Mouse (Mus musculus) limb, embryonic 11.5 days (tissue): ENCODE measurements around the gene Ush1g. TPM values are rescaled to one million over a fixed set of nuclear protein-coding genes. Genes with fewer than 3 reads are reported as not detected.

ENCODE experiments used
- ATAC-seq: fragments of 200-750 bp; cut with Nextera tagmentation; 2 replicates; pipeline ENCODE4 v1.8.0; 2017; ENCODE audit warnings: low read depth; ENCODE audit not compliant: insufficient number of reproducible peaks, low FRiP score, low TSS enrichment
- DNase-seq: peaks from one replicate; pipeline ENCODE4 v3.0.0-alpha.2; 2015; ENCODE audit warnings: low spot score
- H3K27ac ChIP-seq: fragments of 300-500 bp; sonication (generic); replicated peaks from 2 replicates; pipeline ENCODE4 v1.5.1; 2014; ENCODE audit warnings: low read depth, mild to moderate bottlenecking, low read length
- H3K27me3 ChIP-seq: fragments of 300-500 bp; sonication (generic); 2 replicates; pipeline ENCODE4 v1.6.1; 2014; ENCODE audit warnings: mild to moderate bottlenecking, low read length, mixed read lengths; ENCODE audit not compliant: control insufficient read depth, insufficient read depth
- H3K36me3 ChIP-seq: fragments of 300-500 bp; sonication (generic); 2 replicates; pipeline ENCODE4 v1.6.1; 2014; ENCODE audit warnings: mild to moderate bottlenecking, low read length, moderate library complexity, mixed read lengths; ENCODE audit not compliant: control insufficient read depth, insufficient read depth
- H3K4me1 ChIP-seq: fragments of 300-500 bp; sonication (generic); 2 replicates; pipeline ENCODE4 v1.6.1; 2014; ENCODE audit warnings: low read length, mixed read lengths; ENCODE audit not compliant: control insufficient read depth, insufficient read depth
- H3K4me2 ChIP-seq: fragments of 300-500 bp; sonication (generic); 2 replicates; pipeline ENCODE4 v1.6.1; 2014; ENCODE audit warnings: low read depth, mild to moderate bottlenecking, moderate library complexity; ENCODE audit not compliant: severe bottlenecking
- H3K4me3 ChIP-seq: fragments of 300-500 bp; sonication (generic); 2 replicates; pipeline ENCODE4 v1.5.1; 2014; ENCODE audit warnings: low read depth, low read length
- H3K9ac ChIP-seq: fragments of 300-500 bp; sonication (generic); 2 replicates; pipeline ENCODE4 v1.6.1; 2014; ENCODE audit warnings: mild to moderate bottlenecking, low read length
- H3K9me3 ChIP-seq: fragments of 300-500 bp; sonication (generic); 2 replicates; pipeline ENCODE4 v1.6.1; 2016; ENCODE audit warnings: low read length; ENCODE audit not compliant: control insufficient read depth
- WGBS: fragments of 180-500 bp; shearing (Covaris S2); extraction: QIAGEN DNeasy Blood & Tissue Kit; methylation state at CpG from one replicate; pipeline ENCODE4 v1.1.7; 2014; 5-methylcytosine and 5-hydroxymethylcytosine counted together
- polyA plus RNA-seq: library from polyadenylated mRNA; unstranded; fragments of >200 nt; fragmentation: Nextera tagmentation; extraction: Ambion mirVana; gene quantifications from 2 replicates; pipeline ENCODE4 v1.2.1, GENCODE M21; 2014

Gene Ush1g
- polyA plus RNA-seq, 1 experiment from 2014 or later, result not detected

GRCm38 (mm10) chr11:115359293-115359692, 37.5 kb upstream of the Ush1g start:
- 72% methylated on average over 3 of the region's 3 CpGs for WGBS
- Histone ChIP-seq H3K4me3 (no peak overlapping the region), H3K27ac (no peak overlapping the region), H3K9ac (no peak overlapping the region), H3K4me2 (no peak overlapping the region), H3K27me3 (no peaks in the 10 kb centered on the region), H3K4me1 (0 out of 2 replicates have a peak, but pooled peaks cover 2% of the 10 kb centered on the region), H3K36me3 (no peaks in the 10 kb centered on the region), H3K9me3 (no peaks in the 10 kb centered on the region)
- DNase-seq (no peak), ATAC-seq (no peak)

DNA sequence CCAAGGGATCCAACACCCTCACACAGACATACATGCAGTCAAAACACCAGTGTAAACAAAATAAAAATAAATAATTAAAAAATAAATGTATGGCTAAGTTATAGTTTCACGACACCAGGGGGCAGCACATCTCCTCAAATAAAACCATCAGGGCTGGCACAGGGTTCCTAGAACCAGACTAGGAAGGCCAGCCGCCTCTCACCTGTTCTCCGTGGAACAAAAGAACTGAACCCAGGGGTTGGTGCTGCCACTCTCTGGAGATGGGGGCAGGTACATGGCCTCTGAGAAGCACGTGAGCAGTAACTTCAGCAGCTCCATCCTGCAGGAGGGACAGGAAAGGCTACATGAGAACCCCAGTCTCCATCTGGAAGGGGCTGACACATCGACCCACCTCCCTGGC, 36.6 kb upstream of the Ush1g start:
- Histone ChIP-seq H3K36me3 (no peaks in the 10 kb centered on the region), H3K27me3 (no peaks in the 10 kb centered on the region), H3K4me1 (0 out of 2 replicates have a peak, but pooled peaks cover 2% of the 10 kb centered on the region), H3K4me3 (no peak overlapping the region), H3K27ac (no peak overlapping the region), H3K4me2 (no peak overlapping the region), H3K9me3 (no peaks in the 10 kb centered on the region), H3K9ac (0 out of 2 replicates have a peak overlapping the region, but pooled peaks have one; percentile 34)
- DNase-seq (peak; percentile 83), ATAC-seq (0 out of 2 replicates have a peak, but pooled peaks have one; percentile 36)
- WGBS, result 18% methylated on average over 5 of the region's 5 CpGs

DNA sequence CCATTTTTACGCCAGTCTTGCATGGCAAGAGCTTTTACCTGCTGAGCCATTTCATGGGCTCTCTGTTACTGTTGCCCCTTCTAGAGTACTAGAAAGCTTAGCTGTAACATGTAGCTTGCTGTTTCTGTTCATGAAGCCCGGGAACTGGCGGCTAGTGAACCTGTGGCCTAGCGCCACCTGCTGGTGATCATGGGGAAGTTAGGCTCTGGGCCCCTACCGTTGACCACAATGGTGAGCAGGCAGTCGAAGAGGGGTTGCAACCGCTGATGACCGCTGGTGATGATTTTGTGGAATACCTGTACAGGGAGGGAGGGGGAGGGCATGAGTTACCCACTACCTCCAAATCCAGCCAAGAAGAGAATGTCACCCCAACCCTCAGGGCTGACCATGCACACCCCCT, 32.3 kb upstream of the Ush1g start:
- WGBS, result 8% methylated on average over 8 of the region's 8 CpGs
- Histone ChIP-seq H3K27me3 (no peaks in the 10 kb centered on the region), H3K9me3 (no peaks in the 10 kb centered on the region), H3K36me3 (no peaks in the 10 kb centered on the region), H3K4me3 (no peak overlapping the region), H3K4me2 (no peak overlapping the region), H3K27ac (no peak overlapping the region), H3K4me1 (0 out of 2 replicates have a peak, but pooled peaks cover 2% of the 10 kb centered on the region), H3K9ac (no peak overlapping the region)
- ATAC-seq (peak; percentile 26; the same call in 1 of the 2 replicates), DNase-seq (peak; percentile 92)

GRCm38 (mm10) chr11:115353375-115353774, 31.5 kb upstream of the Ush1g start:
- 90% methylated on average over 5 of the region's 5 CpGs for WGBS
- Histone ChIP-seq H3K4me1 (peaks cover 2% of the 10 kb centered on the region; the same call in 1 of the 2 replicates), H3K4me2 (no peak overlapping the region), H3K27ac (no peak overlapping the region), H3K4me3 (no peak overlapping the region), H3K36me3 (no peaks in the 10 kb centered on the region), H3K27me3 (no peaks in the 10 kb centered on the region), H3K9ac (no peak overlapping the region), H3K9me3 (no peaks in the 10 kb centered on the region)
- ATAC-seq (no peak), DNase-seq (no peak)

DNA sequence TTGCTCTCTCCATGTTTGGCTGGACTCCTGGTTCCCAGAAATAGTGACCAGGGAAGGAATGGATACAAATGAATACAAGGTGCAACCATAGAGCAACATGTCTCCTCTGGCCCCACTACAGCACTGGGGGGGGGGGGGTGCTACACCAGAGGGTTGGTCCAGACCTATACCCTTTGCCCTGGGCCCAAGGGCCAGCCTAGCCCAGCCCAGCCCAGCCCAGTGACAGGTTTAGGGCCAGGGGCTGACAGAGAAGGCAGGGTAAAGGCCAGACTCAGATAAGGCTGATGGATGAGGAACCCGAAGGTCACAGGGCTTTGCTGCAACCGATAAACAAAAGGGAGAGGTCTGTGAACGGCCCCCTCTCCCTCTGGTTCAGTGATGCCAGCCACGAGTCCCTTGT, 28.1 kb upstream of the Ush1g start:
- no peaks in the 10 kb centered on the region for H3K27me3 ChIP-seq

DNA sequence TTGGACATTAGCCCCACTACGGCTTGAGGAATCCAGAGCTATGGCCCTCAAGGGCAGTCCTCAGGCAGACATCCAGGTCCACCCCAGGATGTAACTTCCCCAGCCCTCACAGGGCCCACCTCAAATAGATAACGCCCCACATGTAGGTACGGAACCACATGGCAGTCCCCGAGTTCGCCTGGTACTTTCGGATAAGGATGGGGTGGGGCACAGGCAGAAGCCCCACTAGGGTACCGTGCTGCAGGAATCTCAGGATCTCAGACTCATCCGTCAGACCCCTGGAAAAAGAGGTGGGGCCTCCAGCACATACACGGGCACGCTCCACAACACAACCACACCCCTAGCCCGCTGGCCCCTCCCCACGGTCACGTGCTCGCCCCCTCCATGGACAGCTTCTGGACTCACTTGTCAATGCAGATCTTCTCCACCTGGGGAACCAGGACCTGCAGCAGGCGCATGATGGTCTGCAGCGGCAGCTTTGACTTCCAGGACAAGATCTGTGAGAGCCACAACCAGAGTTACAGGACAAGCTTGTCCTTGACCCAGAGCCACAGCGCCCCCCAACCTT, 26.9 kb upstream of the Ush1g start:
- H3K36me3 ChIP-seq, result no peaks in the 10 kb centered on the region
- 44% methylated on average over 17 of the region's 17 CpGs for WGBS
- H3K4me3 ChIP-seq, result no peak overlapping the region
- H3K9ac ChIP-seq, result no peak overlapping the region
- ATAC-seq (no peak), DNase-seq (no peak)
- peaks cover 30% of the 10 kb centered on the region for H3K4me1 ChIP-seq
- no peak overlapping the region for H3K27ac ChIP-seq
- no peaks in the 10 kb centered on the region for H3K9me3 ChIP-seq
- no peak overlapping the region for H3K4me2 ChIP-seq
- H3K27me3 ChIP-seq, result no peaks in the 10 kb centered on the region

More for the DNA sequence above, 28.1 kb upstream of the Ush1g start:
- Histone ChIP-seq H3K4me2 (no peak overlapping the region), H3K9ac (no peak overlapping the region), H3K27ac (no peak overlapping the region), H3K4me1 (peaks cover 26% of the 10 kb centered on the region), H3K4me3 (no peak overlapping the region), H3K9me3 (no peaks in the 10 kb centered on the region), H3K36me3 (no peaks in the 10 kb centered on the region)
- DNase-seq (no peak), ATAC-seq (no peak)
- 21% methylated on average over 4 of the region's 4 CpGs for WGBS

DNA sequence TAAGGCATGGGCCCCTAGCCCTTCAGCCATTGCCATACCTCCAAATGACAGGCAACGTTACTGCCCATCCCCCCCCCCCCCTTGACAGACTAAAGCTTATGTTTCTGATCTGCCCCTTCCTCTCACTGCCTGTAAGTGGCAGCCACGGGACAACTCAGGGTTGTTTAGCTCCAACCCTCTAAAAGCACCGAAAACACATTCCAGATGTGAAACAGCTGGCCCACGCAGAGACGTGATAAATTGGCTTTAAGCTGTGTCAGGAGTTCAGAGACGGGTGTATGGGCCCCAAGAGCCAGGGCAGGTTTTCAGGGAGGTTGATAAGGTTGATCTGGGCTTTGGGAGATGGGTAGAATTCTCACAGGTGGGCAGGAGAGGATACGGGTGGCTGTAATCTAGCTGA, 23.7 kb upstream of the Ush1g start:
- Histone ChIP-seq H3K4me3 (no peak overlapping the region), H3K9ac (no peak overlapping the region), H3K4me1 (peaks cover 30% of the 10 kb centered on the region), H3K27ac (0 out of 2 replicates have a peak overlapping the region, but pooled peaks have one; percentile 6), H3K9me3 (no peaks in the 10 kb centered on the region), H3K4me2 (no peak overlapping the region), H3K36me3 (no peaks in the 10 kb centered on the region), H3K27me3 (no peaks in the 10 kb centered on the region)
- 6% methylated on average over 7 of the region's 7 CpGs for WGBS
- no peak for ATAC-seq
- DNase-seq, result peak; percentile 80

GRCm38 (mm10) chr11:115344967-115345366, 23.1 kb upstream of the Ush1g start:
- no peak overlapping the region for H3K9ac ChIP-seq

DNA sequence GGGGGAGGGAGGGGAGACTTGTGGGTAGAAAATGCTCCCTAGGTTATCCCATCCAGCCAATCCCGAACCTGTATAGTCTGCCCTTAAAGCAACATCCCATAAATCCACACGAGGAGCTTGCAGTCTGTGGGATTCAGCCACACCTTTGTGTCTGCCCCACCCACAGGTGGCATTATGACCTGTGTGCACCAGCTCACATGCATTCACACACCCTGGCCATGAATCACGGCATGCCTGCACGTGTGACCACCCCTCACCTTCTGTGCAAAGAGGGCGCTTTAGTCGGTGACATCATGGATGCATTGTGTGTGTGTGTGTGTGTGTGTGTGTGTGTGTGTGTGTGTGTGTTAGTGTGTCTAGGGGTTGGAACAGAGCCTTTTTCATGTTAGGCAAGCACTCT, 20.0 kb upstream of the Ush1g start:
- Histone ChIP-seq H3K9me3 (no peaks in the 10 kb centered on the region), H3K4me3 (no peak overlapping the region), H3K27me3 (peaks cover 5% of the 10 kb centered on the region; the same call in 1 of the 2 replicates), H3K4me2 (no peak overlapping the region), H3K4me1 (peaks cover 23% of the 10 kb centered on the region), H3K36me3 (no peaks in the 10 kb centered on the region), H3K27ac (no peak overlapping the region), H3K9ac (no peak overlapping the region)
- whole genome bisulfite sequencing, result 77% methylated on average over 6 of the region's 6 CpGs
- DNase-seq (no peak), ATAC-seq (no peak)

More at GRCm38 (mm10) chr11:115344967-115345366, 23.1 kb upstream of the Ush1g start:
- no peak overlapping the region for H3K4me3 ChIP-seq
- 9% methylated on average over 12 of the region's 12 CpGs for WGBS
- H3K4me1 ChIP-seq, result peaks cover 30% of the 10 kb centered on the region
- H3K27me3 ChIP-seq, result no peaks in the 10 kb centered on the region
- no peaks in the 10 kb centered on the region for H3K9me3 ChIP-seq
- H3K27ac ChIP-seq, result 0 out of 2 replicates have a peak overlapping the region, but pooled peaks have one; percentile 6
- H3K36me3 ChIP-seq, result no peaks in the 10 kb centered on the region
- no peak for ATAC-seq
- no peak overlapping the region for H3K4me2 ChIP-seq
- no peak for DNase-seq
